Mouse (Mus musculus) stomach, embryonic 14.5 days (tissue): Measurements from ENCODE around the gene Tmem231. TPM values are rescaled to one million over a fixed set of nuclear protein-coding genes. Genes with fewer than 3 reads are reported as not detected.
A peak's percentile ranks its signal among the peaks of the same experiment; 100 is the strongest.

ENCODE experiments used
- ATAC-seq: fragments of 200-750 bp; cut with Nextera tagmentation; 2 replicates; pipeline ENCODE4 v1.8.0; 2017; ENCODE audit warnings: low read depth, moderate TSS enrichment; ENCODE audit not compliant: insufficient number of reproducible peaks, insufficient read depth, low FRiP score
- H3K27ac ChIP-seq: fragments of 300-500 bp; sonication (generic); 2 replicates; pipeline ENCODE4 v1.5.1; 2014; ENCODE audit warnings: mild to moderate bottlenecking, low read length, moderate library complexity, mixed read lengths
- H3K27me3 ChIP-seq: fragments of 300-500 bp; sonication (generic); 2 replicates; pipeline ENCODE4 v1.6.1; 2014; ENCODE audit warnings: low read length, control low read depth, mixed read lengths; ENCODE audit not compliant: control insufficient read depth, insufficient read depth
- H3K36me3 ChIP-seq: fragments of 300-500 bp; sonication (generic); 2 replicates; pipeline ENCODE4 v1.6.1; 2014; ENCODE audit warnings: mild to moderate bottlenecking, control low read depth, low read length, moderate library complexity, mixed read lengths; ENCODE audit not compliant: control insufficient read depth, insufficient read depth
- H3K4me1 ChIP-seq: fragments of 300-500 bp; sonication (generic); 2 replicates; pipeline ENCODE4 v1.6.1; 2014; ENCODE audit warnings: low read length, control low read depth, mixed read lengths; ENCODE audit not compliant: control insufficient read depth, insufficient read depth
- H3K4me2 ChIP-seq: fragments of 300-500 bp; sonication (generic); replicated peaks from 2 replicates; pipeline ENCODE4 v1.6.1; 2014; ENCODE audit warnings: low read depth, low read length, control low read depth
- H3K4me3 ChIP-seq: fragments of 300-500 bp; sonication (generic); 2 replicates; pipeline ENCODE4 v1.5.1; 2014; ENCODE audit warnings: low read depth, low read length, control low read depth
- H3K9ac ChIP-seq: fragments of 300-500 bp; sonication (generic); replicated peaks from 2 replicates; pipeline ENCODE4 v1.6.1; 2014; ENCODE audit warnings: low read depth, mild to moderate bottlenecking, control low read depth, low read length, moderate library complexity, mixed read lengths
- H3K9me3 ChIP-seq: fragments of 300-500 bp; sonication (generic); 2 replicates; pipeline ENCODE4 v1.6.1; 2016; ENCODE audit warnings: low read depth, low read length, control low read depth; ENCODE audit not compliant: control insufficient read depth
- WGBS: fragments of 180-500 bp; shearing (Covaris S2); extraction: QIAGEN DNeasy Blood & Tissue Kit; methylation state at CpG from one replicate; pipeline ENCODE4 v1.1.7; 2014; 5-methylcytosine and 5-hydroxymethylcytosine counted together
- polyA plus RNA-seq: library from polyadenylated mRNA; unstranded; fragments of >200 nt; fragmentation: Nextera tagmentation; extraction: Ambion mirVana; gene quantifications from 2 replicates; pipeline ENCODE4 v1.2.1, GENCODE M21; 2014

Gene Tmem231
- polyA plus RNA-seq, 1 experiment from 2014 or later = 16.6 TPM

- H3K4me1 ChIP-seq = peaks cover 16% of the 10 kb centered on the region
- H3K9ac ChIP-seq = no peak overlapping the region
- H3K36me3 ChIP-seq = no peaks in the 10 kb centered on the region
- no peak overlapping the region for H3K27ac ChIP-seq
- no peak for ATAC-seq
- peaks cover 18% of the 10 kb centered on the region; the same call in 1 of the 2 replicates for H3K27me3 ChIP-seq
- peak overlapping the region; percentile 21 for H3K4me3 ChIP-seq
- H3K4me2 ChIP-seq = peak overlapping the region; percentile 39
- H3K9me3 ChIP-seq = no peaks in the 10 kb centered on the region
- WGBS = 14% methylated on average over 86 of the region's 86 CpGs
Measured at GRCm38 (mm10) chr8:111889931-111890910, 43.5 kb downstream of the Tmem231 start.

GRCm38 (mm10) chr8:111888091-111888650 lies 45.5 kb downstream of the Tmem231 start:
- Histone ChIP-seq H3K36me3 (no peaks in the 10 kb centered on the region), H3K27ac (no peak overlapping the region), H3K4me2 (no peak overlapping the region), H3K4me3 (no peak overlapping the region), H3K4me1 (peaks cover 16% of the 10 kb centered on the region), H3K27me3 (peaks cover 18% of the 10 kb centered on the region; the same call in 1 of the 2 replicates), H3K9ac (no peak overlapping the region), H3K9me3 (no peaks in the 10 kb centered on the region)
- ATAC-seq = peak; percentile 46; the same call in 1 of the 2 replicates
- 21% methylated on average over 7 of the region's 7 CpGs for WGBS

GRCm38 (mm10) chr8:111887479-111887878 lies 46.2 kb downstream of the Tmem231 start:
- WGBS = 88% methylated on average over 1 of the region's 1 CpGs

DNA sequence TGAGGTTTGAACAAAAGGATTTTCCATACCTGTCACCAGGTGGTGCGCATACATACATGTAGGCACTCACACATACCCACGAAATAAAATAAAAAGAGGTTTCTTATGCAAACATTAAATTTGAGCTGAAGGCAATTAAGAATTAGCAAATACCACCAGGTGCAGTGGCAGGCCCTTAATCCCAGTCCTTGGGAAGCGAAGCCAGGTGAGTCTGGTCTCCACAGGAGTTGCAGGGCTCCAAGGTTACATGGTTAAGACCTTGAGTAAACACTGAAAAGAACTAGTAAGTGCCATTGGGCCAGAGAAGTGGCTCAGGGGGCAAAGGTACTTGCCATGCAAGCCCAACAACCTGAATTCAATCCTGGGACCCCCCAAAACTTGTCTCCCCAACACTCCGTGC lies 50.1 kb downstream of the Tmem231 start:
- H3K9me3 ChIP-seq = no peaks in the 10 kb centered on the region
- H3K36me3 ChIP-seq = no peaks in the 10 kb centered on the region
- no peak overlapping the region for H3K9ac ChIP-seq
- no peak for ATAC-seq
- H3K4me1 ChIP-seq = peaks cover 8% of the 10 kb centered on the region
- H3K4me3 ChIP-seq = no peak overlapping the region
- H3K4me2 ChIP-seq = no peak overlapping the region
- WGBS = 72% methylated on average over 4 of the region's 4 CpGs
- H3K27me3 ChIP-seq = no peaks in the 10 kb centered on the region
- no peak overlapping the region for H3K27ac ChIP-seq

More at GRCm38 (mm10) chr8:111887479-111887878, 46.2 kb downstream of the Tmem231 start:
- ATAC-seq = no peak
- no peak overlapping the region for H3K9ac ChIP-seq
- H3K4me2 ChIP-seq = no peak overlapping the region
- H3K36me3 ChIP-seq = no peaks in the 10 kb centered on the region
- H3K4me3 ChIP-seq = no peak overlapping the region
- no peak overlapping the region for H3K27ac ChIP-seq
- peaks cover 16% of the 10 kb centered on the region for H3K4me1 ChIP-seq
- H3K9me3 ChIP-seq = no peaks in the 10 kb centered on the region
- peaks cover 18% of the 10 kb centered on the region; the same call in 1 of the 2 replicates for H3K27me3 ChIP-seq

GRCm38 (mm10) chr8:111881591-111881990 lies 52.1 kb downstream of the Tmem231 start:
- no peaks in the 10 kb centered on the region for H3K4me1 ChIP-seq
- no peak overlapping the region for H3K27ac ChIP-seq
- H3K36me3 ChIP-seq = no peaks in the 10 kb centered on the region
- no peak overlapping the region for H3K4me3 ChIP-seq
- no peaks in the 10 kb centered on the region for H3K9me3 ChIP-seq
- H3K27me3 ChIP-seq = no peaks in the 10 kb centered on the region
- WGBS = 2% methylated on average over 2 of the region's 2 CpGs
- ATAC-seq = no peak
- no peak overlapping the region for H3K9ac ChIP-seq
- no peak overlapping the region for H3K4me2 ChIP-seq

- no peaks in the 10 kb centered on the region for H3K9me3 ChIP-seq
- no peaks in the 10 kb centered on the region for H3K4me1 ChIP-seq
- no peaks in the 10 kb centered on the region for H3K36me3 ChIP-seq
- WGBS = 71% methylated on average over 9 of the region's 9 CpGs
- ATAC-seq = no peak
- no peak overlapping the region for H3K4me3 ChIP-seq
- no peaks in the 10 kb centered on the region for H3K27me3 ChIP-seq
- H3K9ac ChIP-seq = no peak overlapping the region
- H3K4me2 ChIP-seq = no peak overlapping the region
- H3K27ac ChIP-seq = no peak overlapping the region
Measured at GRCm38 (mm10) chr8:111877711-111878110, 56.0 kb downstream of the Tmem231 start.

GRCm38 (mm10) chr8:111876355-111876948 lies 57.2 kb downstream of the Tmem231 start, which contains the start of gene Tmem170:
Tmem170 (minus strand) TSS chr8:111876750.
- Histone ChIP-seq H3K36me3 (no peaks in the 10 kb centered on the region), H3K4me2 (peak within 1 kb of the TSS; percentile 67), H3K4me1 (no peaks in the 10 kb centered on the region), H3K9me3 (no peaks in the 10 kb centered on the region), H3K9ac (peak within 1 kb of the TSS; percentile 43), H3K4me3 (peak within 1 kb of the TSS; percentile 65), H3K27me3 (no peaks in the 10 kb centered on the region), H3K27ac (peak within 1 kb of the TSS; percentile 70; the same call in 1 of the 2 replicates)
- peak; percentile 98 for ATAC-seq
- under 1% methylated on average over 49 of the region's 53 CpGs for WGBS

DNA sequence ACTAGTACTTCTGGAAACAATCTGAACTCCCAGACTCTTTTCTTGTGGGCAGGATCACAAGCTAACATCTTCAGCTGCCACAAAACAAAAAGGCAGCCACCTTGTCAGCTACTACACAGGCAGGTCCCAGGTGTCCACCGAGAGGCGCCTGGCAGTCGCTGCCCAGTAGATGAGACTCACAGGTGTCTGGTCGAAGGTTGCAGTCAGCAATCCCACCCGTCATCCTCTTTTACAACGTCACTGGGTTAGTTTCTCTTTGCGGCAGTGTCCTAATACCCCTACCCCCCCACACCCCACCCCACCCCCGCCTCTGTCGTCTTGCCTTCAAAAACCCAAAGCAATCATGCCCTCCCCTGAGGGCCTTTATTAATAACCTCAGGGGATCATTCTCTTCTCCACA lies 57.9 kb downstream of the Tmem231 start:
- Histone ChIP-seq H3K36me3 (no peaks in the 10 kb centered on the region), H3K9ac (peak overlapping the region; percentile 43), H3K27me3 (no peaks in the 10 kb centered on the region), H3K4me2 (peak overlapping the region; percentile 67), H3K4me3 (peak overlapping the region; percentile 65), H3K27ac (no peak overlapping the region), H3K4me1 (no peaks in the 10 kb centered on the region), H3K9me3 (no peaks in the 10 kb centered on the region)
- ATAC-seq = no peak
- 16% methylated on average over 9 of the region's 9 CpGs for WGBS
